Mouse (Mus musculus) megakaryocyte-erythroid progenitor cell, adult 5-6 weeks (primary cell): ENCODE data around the gene Hdgf. TPM values are rescaled to one million over a fixed set of nuclear protein-coding genes. Genes with fewer than 3 reads are reported as not detected.
A peak's percentile ranks its signal among the peaks of the same experiment; 100 is the strongest.

ENCODE experiments used
- ATAC-seq: replicated peaks from 2 replicates; pipeline ENCODE4 v1.8.0; 2016; ENCODE audit warnings: mild to moderate bottlenecking, inconsistent platforms; ENCODE audit not compliant: severe bottlenecking, poor library complexity, low FRiP score, low TSS enrichment
- total RNA-seq, 2 experiments: library from RNA; stranded (forward) in 1 of 2; stranded (reverse) in 1 of 2; fragments of 200-1000, 215-1000 nt in 1 of 2; fragments of >200 nt in 1 of 2; fragmentation: Nextera tagmentation in 1 of 2; gene quantifications; 2 replicates each; pipeline ENCODE4 v1.2.3; 2014 to 2017

Gene Hdgf
- total RNA-seq, 2 experiments from 2014 or later, result 813 to 1,020 TPM

GRCm38 (mm10) chr3:87960586-87961191, 54.6 kb downstream of the Hdgf start:
- ATAC-seq, result peak; percentile 99

Other genes with a start within 250 kb of the Hdgf start
- gene Lrrc71, start 157.7 kb upstream of the Hdgf start, total RNA-seq (2014; fragmentation: Nextera tagmentation), result not detected in 2 replicates
- gene Lrrc71, start 157.7 kb upstream of the Hdgf start, total RNA-seq (2017), result 0.23 TPM in 1 of 2 replicates, not detected in the other
- gene Ntrk1, start 111.2 kb upstream of the Hdgf start, total RNA-seq (2014; fragmentation: Nextera tagmentation), result not detected in 2 replicates
- not detected in 2 replicates for gene Ntrk1, start 111.2 kb upstream of the Hdgf start, total RNA-seq (2017)
- gene Insrr, start 109.4 kb upstream of the Hdgf start, total RNA-seq (2014; fragmentation: Nextera tagmentation), result not detected in 2 replicates
- 0.15 TPM in 1 of 2 replicates, not detected in the other for gene Insrr, start 109.4 kb upstream of the Hdgf start, total RNA-seq (2017)
- gene Pear1, start 82.0 kb upstream of the Hdgf start, total RNA-seq (2014; fragmentation: Nextera tagmentation), result 3.3 and 15.3 TPM in 2 replicates
- gene Pear1, start 82.0 kb upstream of the Hdgf start, total RNA-seq (2017), result 3.2 and 4.3 TPM in 2 replicates
- gene Sh2d2a, start 59.6 kb upstream of the Hdgf start, total RNA-seq (2014; fragmentation: Nextera tagmentation), result 0.74 and 2.2 TPM in 2 replicates
- gene Sh2d2a, start 59.6 kb upstream of the Hdgf start, total RNA-seq (2017), result 5.2 TPM in 1 of 2 replicates, not detected in the other
- gene Prcc, start 20.7 kb upstream of the Hdgf start, total RNA-seq (2014; fragmentation: Nextera tagmentation), result 39.9 and 52.2 TPM in 2 replicates
- 30.1 and 48.5 TPM in 2 replicates for gene Prcc, start 20.7 kb upstream of the Hdgf start, total RNA-seq (2017)
- gene Mrpl24, start 13.2 kb downstream of the Hdgf start, total RNA-seq (2014; fragmentation: Nextera tagmentation), result 147 and 201 TPM in 2 replicates
- 116 and 118 TPM in 2 replicates for gene Mrpl24, start 13.2 kb downstream of the Hdgf start, total RNA-seq (2017)
- gene Isg20l2, start 24.0 kb downstream of the Hdgf start, total RNA-seq (2014; fragmentation: Nextera tagmentation), result 65.1 and 78.0 TPM in 2 replicates
- gene Isg20l2, start 24.0 kb downstream of the Hdgf start, total RNA-seq (2017), result 60.4 and 61.7 TPM in 2 replicates
- 26.9 and 34.3 TPM in 2 replicates for gene Rrnad1, start 24.4 kb downstream of the Hdgf start, total RNA-seq (2014; fragmentation: Nextera tagmentation)
- 4.1 and 10.0 TPM in 2 replicates for gene Rrnad1, start 24.4 kb downstream of the Hdgf start, total RNA-seq (2017)
- 2.8 TPM in 1 of 2 replicates, not detected in the other for gene Crabp2, start 42.3 kb downstream of the Hdgf start, total RNA-seq (2014; fragmentation: Nextera tagmentation)
- gene Crabp2, start 42.3 kb downstream of the Hdgf start, total RNA-seq (2017), result 1.2 TPM in 1 of 2 replicates, not detected in the other
- gene Nes, start 64.8 kb downstream of the Hdgf start, total RNA-seq (2014; fragmentation: Nextera tagmentation), result not detected in 2 replicates
- 0.84 TPM in 1 of 2 replicates, not detected in the other for gene Nes, start 64.8 kb downstream of the Hdgf start, total RNA-seq (2017)
- not detected in 2 replicates for gene Bcan, start 93.9 kb downstream of the Hdgf start, total RNA-seq (2014; fragmentation: Nextera tagmentation)
- not detected in 2 replicates for gene Bcan, start 93.9 kb downstream of the Hdgf start, total RNA-seq (2017)
- not detected in 2 replicates for gene Hapln2, start 121.3 kb downstream of the Hdgf start, total RNA-seq (2014; fragmentation: Nextera tagmentation)
- gene Hapln2, start 121.3 kb downstream of the Hdgf start, total RNA-seq (2017), result not detected in 2 replicates
- gene Gpatch4, start 136.8 kb downstream of the Hdgf start, total RNA-seq (2014; fragmentation: Nextera tagmentation), result 48.6 and 79.2 TPM in 2 replicates
- gene Gpatch4, start 136.8 kb downstream of the Hdgf start, total RNA-seq (2017), result 81.0 and 81.9 TPM in 2 replicates
- 36.8 and 68.7 TPM in 2 replicates for gene Naxe, start 152.2 kb downstream of the Hdgf start, total RNA-seq (2014; fragmentation: Nextera tagmentation)
- gene Naxe, start 152.2 kb downstream of the Hdgf start, total RNA-seq (2017), result 21.8 and 25.8 TPM in 2 replicates
- not detected in 2 replicates for gene Ttc24, start 172.0 kb downstream of the Hdgf start, total RNA-seq (2014; fragmentation: Nextera tagmentation)
- not detected in 2 replicates for gene Ttc24, start 172.0 kb downstream of the Hdgf start, total RNA-seq (2017)
- 9.7 and 16.0 TPM in 2 replicates for gene Iqgap3, start 175.7 kb downstream of the Hdgf start, total RNA-seq (2014; fragmentation: Nextera tagmentation)
- 6.6 and 15.2 TPM in 2 replicates for gene Iqgap3, start 175.7 kb downstream of the Hdgf start, total RNA-seq (2017)
- gene Mef2d, start 236.1 kb downstream of the Hdgf start, total RNA-seq (2014; fragmentation: Nextera tagmentation), result 91.9 and 97.4 TPM in 2 replicates
- gene Mef2d, start 236.1 kb downstream of the Hdgf start, total RNA-seq (2017), result 19.7 and 50.5 TPM in 2 replicates